Mouse (Mus musculus) heart, embryonic 11.5 days (tissue): ENCODE measurements around the gene Trmt10a. TPM values are rescaled to one million over a fixed set of nuclear protein-coding genes. Genes with fewer than 3 reads are reported as not detected.

Experiments
- ATAC-seq: fragments of 200-750 bp; cut with Nextera tagmentation; replicated peaks from 2 replicates; pipeline ENCODE4 v1.8.0; 2017; ENCODE audit warnings: moderate library complexity; ENCODE audit not compliant: insufficient number of reproducible peaks, low FRiP score, low TSS enrichment
- H3K27ac ChIP-seq: fragments of 300-500 bp; sonication (generic); 2 replicates; pipeline ENCODE4 v1.5.1; 2014; ENCODE audit warnings: mild to moderate bottlenecking, low read depth, low read length
- H3K27me3 ChIP-seq: fragments of 300-500 bp; sonication (generic); 2 replicates; pipeline ENCODE4 v1.6.1; 2014; ENCODE audit warnings: mild to moderate bottlenecking, low read length, mixed read lengths; ENCODE audit not compliant: control insufficient read depth, insufficient read depth
- H3K36me3 ChIP-seq: fragments of 300-500 bp; sonication (generic); 2 replicates; pipeline ENCODE4 v1.6.1; 2014; ENCODE audit warnings: mild to moderate bottlenecking, low read length, moderate library complexity, mixed read lengths; ENCODE audit not compliant: control insufficient read depth, insufficient read depth
- H3K4me1 ChIP-seq: fragments of 300-500 bp; sonication (generic); 2 replicates; pipeline ENCODE4 v1.6.1; 2014; ENCODE audit warnings: low read length; ENCODE audit not compliant: control insufficient read depth, insufficient read depth
- H3K4me2 ChIP-seq: fragments of 300-500 bp; sonication (generic); 2 replicates; pipeline ENCODE4 v1.6.1; 2014; ENCODE audit warnings: mild to moderate bottlenecking, moderate library complexity
- H3K4me3 ChIP-seq: fragments of 300-500 bp; sonication (generic); 2 replicates; pipeline ENCODE4 v1.5.1; 2014; ENCODE audit warnings: low read depth, low read length
- H3K9ac ChIP-seq: fragments of 300-500 bp; sonication (generic); 2 replicates; pipeline ENCODE4 v1.6.1; 2014; ENCODE audit warnings: mild to moderate bottlenecking, low read depth, low read length, moderate library complexity
- H3K9me3 ChIP-seq: fragments of 300-500 bp; sonication (generic); replicated peaks from 2 replicates; pipeline ENCODE4 v1.6.1; 2016; ENCODE audit warnings: low read length; ENCODE audit not compliant: control insufficient read depth
- WGBS: fragments of 180-500 bp; shearing (Covaris S2); extraction: QIAGEN DNeasy Blood & Tissue Kit; methylation state at CpG from one replicate; pipeline ENCODE4 v1.1.7; 2014; ENCODE audit not compliant: insufficient replicate concordance; 5-methylcytosine and 5-hydroxymethylcytosine counted together
- polyA plus RNA-seq: library from polyadenylated mRNA; unstranded; fragments of >200 nt; fragmentation: Nextera tagmentation; extraction: Ambion mirVana; gene quantifications from 2 replicates; pipeline ENCODE4 v1.2.1, GENCODE M21; 2014

Trmt10a gene
- polyA plus RNA-seq, 1 experiment from 2014 or later, result 10.8 TPM

DNA sequence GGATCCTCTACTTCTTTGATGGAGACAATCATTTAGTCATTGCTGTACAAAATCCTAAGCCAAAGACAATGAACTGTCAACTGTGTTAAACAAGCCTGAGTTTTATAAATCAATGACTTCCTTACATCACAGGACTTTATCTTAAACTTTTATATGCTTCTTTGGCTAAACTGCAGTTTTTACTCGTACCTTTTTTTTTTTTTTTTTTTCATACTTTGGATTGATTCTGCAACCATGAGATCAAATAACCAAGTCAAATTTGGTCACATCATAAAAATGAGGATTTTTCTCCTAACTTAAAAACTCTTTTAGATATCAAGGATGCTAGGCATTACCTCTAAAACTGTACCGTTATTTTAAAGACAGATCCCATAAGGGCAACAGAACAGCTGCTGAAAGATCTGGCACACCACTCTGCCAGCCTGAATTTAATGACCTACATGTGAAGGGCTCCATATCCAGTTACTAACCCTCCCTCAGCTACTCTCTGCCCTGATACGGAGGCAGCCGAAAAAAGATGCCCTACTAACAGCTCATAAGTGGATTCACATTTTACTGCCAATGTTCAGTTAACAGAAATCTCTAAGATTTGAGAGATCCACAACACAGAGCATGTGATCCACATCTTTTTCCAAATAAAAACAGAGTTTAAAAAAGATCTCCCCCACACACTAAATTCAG is 1.1 kb upstream of the Trmt10a start:
- no peak for ATAC-seq
- Histone ChIP-seq H3K27ac (0 out of 2 replicates have a peak overlapping the region, but pooled peaks have one; percentile 46), H3K4me1 (no peaks in the 10 kb centered on the region), H3K9me3 (no peaks in the 10 kb centered on the region), H3K36me3 (no peaks in the 10 kb centered on the region), H3K9ac (no peak overlapping the region; the same call in 1 of the 2 replicates), H3K4me2 (peak overlapping the region; percentile 46), H3K4me3 (no peak overlapping the region), H3K27me3 (no peaks in the 10 kb centered on the region)
- 69% methylated on average over 4 of the region's 4 CpGs for WGBS

DNA sequence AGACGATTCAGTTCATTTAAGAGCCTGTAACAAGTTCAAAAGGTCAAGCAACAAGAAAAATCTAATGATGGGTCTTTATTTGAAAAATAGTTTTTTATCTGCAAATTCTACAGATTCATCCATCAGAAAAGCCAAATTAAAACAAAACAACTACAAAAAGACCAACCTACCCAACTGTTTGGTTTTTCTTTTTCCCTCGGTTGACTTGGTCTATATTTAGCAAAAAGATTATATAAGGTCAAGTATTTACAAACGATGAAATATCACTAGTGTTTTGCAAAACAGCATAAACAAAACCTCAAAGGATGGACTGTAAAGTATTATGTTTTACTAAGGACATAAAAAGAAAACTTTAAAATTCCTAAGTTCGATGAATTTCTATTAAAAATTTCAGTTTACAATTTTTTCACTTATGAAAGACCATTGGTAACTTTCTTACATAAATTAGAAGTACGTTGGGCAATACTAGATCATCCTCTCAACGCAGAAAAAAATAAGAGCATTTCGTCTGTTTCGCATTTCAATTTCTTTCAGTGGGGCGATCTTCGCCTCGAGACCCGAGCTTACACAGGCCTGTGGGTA is 424 bp upstream of the Trmt10a start:
- no peak for ATAC-seq
- Histone ChIP-seq H3K27ac (peak overlapping the region; percentile 100), H3K9me3 (no peaks in the 10 kb centered on the region), H3K4me1 (no peaks in the 10 kb centered on the region), H3K27me3 (no peaks in the 10 kb centered on the region), H3K9ac (peak overlapping the region; percentile 93), H3K4me2 (peak overlapping the region; percentile 83), H3K36me3 (no peaks in the 10 kb centered on the region), H3K4me3 (peak overlapping the region; percentile 74)
- WGBS, result 6% methylated on average over 12 of the region's 12 CpGs

DNA sequence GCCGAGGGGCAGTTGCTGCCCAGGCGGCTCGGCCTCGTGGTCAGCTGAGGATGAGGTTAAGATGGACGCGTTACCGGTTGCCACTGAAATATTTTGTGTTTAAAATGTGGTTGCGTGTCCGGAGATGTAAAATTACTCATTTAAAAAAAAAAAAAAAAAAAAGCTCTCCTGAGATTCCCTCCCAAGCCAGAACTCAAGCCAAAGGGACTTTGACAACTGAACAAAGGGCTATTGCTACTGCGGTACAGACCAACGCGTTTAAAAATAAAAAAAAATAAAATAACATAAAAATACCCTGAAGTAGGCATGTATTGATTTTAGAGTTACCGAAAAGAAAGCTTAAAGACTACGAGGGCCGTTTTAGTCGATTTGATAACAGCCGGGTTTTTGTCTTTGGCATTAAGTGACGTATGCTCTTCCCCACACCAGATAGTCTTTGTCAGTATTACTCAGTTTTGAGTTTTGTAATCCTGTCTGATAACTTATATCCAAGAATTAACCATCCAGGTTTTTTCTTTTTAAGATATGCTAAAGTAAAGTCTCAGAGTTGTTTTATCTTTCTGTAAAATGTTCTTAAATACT is 903 bp downstream of the Trmt10a start:
- H3K4me3 ChIP-seq, result peak overlapping the region; percentile 74
- no peaks in the 10 kb centered on the region for H3K4me1 ChIP-seq
- no peak for ATAC-seq
- under 1% methylated on average over 18 of the region's 18 CpGs for WGBS
- H3K27me3 ChIP-seq, result no peaks in the 10 kb centered on the region
- H3K9ac ChIP-seq, result peak overlapping the region; percentile 93
- no peaks in the 10 kb centered on the region for H3K9me3 ChIP-seq
- peak overlapping the region; percentile 83 for H3K4me2 ChIP-seq
- H3K36me3 ChIP-seq, result peaks cover 3% of the 10 kb centered on the region; the same call in 1 of the 2 replicates
- H3K27ac ChIP-seq, result peak overlapping the region; percentile 100

DNA sequence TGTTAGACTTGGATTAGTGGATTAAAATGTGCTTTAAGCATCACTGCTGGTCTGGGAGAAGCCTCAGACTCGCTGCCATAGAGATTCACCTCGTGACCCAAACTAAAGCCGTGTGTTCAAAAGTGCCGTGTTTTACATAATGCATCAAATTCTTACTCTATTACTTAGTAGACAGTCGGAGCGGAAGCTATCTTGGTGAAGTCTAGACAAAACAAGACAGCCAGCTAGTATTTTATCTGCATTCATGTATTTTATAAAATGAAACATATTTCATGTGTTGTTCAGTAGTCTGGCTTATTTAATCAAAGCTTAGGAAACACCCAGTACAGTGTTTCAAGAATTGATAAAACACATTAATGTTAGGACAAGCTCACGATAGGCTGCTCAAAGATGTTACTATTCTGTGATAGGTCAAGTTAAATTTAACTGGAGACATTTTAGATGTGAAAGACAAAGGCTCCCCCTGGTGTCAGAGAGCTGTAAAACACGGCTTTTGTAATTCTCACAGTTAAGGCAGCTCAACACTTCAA is 1.5 kb downstream of the Trmt10a start, which contains the start of gene Mttp:
TSS of gene Mttp (minus strand) at position 327 of the 530 bp plus-strand sequence.
- WGBS, result 6% methylated on average over 8 of the region's 8 CpGs
- no peak for ATAC-seq
- Histone ChIP-seq H3K27me3 (no peaks in the 10 kb centered on the region), H3K9ac (peak within 1 kb of the TSS; percentile 93), H3K27ac (peak within 1 kb of the TSS; percentile 100), H3K4me1 (no peaks in the 10 kb centered on the region), H3K4me2 (peak within 1 kb of the TSS; percentile 83), H3K4me3 (peak within 1 kb of the TSS; percentile 74), H3K36me3 (peaks cover 3% of the 10 kb centered on the region; the same call in 1 of the 2 replicates), H3K9me3 (no peaks in the 10 kb centered on the region)

DNA sequence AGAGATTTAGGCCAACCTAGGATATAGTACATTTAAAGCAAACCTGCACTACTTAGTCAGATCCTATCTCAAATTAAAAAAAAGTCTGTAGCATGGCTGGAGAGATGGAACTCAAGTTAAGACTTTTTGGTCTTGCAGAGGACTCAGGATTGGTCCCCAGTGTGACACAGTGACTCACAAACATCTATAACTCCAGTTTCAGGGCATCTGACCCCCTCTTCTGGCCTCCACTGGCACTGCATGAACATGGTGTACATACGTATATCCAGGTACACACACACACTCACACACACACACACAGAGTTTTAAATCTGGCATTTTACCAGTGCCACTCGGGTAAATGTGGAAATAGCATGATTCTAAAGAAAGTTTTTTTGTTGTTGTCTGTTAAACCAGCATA is 5.6 kb downstream of the Trmt10a start:
- H3K4me3 ChIP-seq, result no peak overlapping the region
- H3K36me3 ChIP-seq, result peaks cover 15% of the 10 kb centered on the region
- H3K9ac ChIP-seq, result no peak overlapping the region
- no peaks in the 10 kb centered on the region for H3K27me3 ChIP-seq
- H3K9me3 ChIP-seq, result no peaks in the 10 kb centered on the region
- 88% methylated on average over 2 of the region's 2 CpGs for WGBS
- no peaks in the 10 kb centered on the region for H3K4me1 ChIP-seq
- no peak overlapping the region for H3K4me2 ChIP-seq
- no peak for ATAC-seq
- no peak overlapping the region for H3K27ac ChIP-seq

DNA sequence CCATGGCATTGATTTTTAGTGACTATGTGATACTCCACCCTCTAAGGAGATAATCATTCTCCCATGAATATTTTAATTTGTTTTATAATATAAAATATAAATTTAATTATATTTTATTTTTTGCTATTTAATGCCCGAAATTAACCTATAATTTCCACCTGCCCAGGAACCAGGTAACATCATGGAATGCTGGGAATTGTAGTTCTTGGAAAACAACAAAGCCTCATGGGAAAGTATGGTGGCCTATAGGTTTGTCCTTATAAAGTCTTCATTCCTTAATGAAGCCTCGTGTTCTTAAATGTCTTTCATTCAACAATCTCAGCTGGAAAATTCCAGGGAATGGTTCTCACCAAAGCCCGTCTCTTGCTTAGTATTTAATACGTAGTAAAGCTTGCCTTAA is 11.8 kb downstream of the Trmt10a start:
- no peak overlapping the region for H3K4me2 ChIP-seq
- H3K36me3 ChIP-seq, result peaks cover 12% of the 10 kb centered on the region; the same call in 1 of the 2 replicates
- no peak overlapping the region for H3K4me3 ChIP-seq
- WGBS, result 81% methylated on average over 4 of the region's 4 CpGs
- H3K27ac ChIP-seq, result no peak overlapping the region
- ATAC-seq, result no peak
- H3K4me1 ChIP-seq, result no peaks in the 10 kb centered on the region
- H3K9ac ChIP-seq, result no peak overlapping the region
- H3K27me3 ChIP-seq, result no peaks in the 10 kb centered on the region
- no peaks in the 10 kb centered on the region for H3K9me3 ChIP-seq

DNA sequence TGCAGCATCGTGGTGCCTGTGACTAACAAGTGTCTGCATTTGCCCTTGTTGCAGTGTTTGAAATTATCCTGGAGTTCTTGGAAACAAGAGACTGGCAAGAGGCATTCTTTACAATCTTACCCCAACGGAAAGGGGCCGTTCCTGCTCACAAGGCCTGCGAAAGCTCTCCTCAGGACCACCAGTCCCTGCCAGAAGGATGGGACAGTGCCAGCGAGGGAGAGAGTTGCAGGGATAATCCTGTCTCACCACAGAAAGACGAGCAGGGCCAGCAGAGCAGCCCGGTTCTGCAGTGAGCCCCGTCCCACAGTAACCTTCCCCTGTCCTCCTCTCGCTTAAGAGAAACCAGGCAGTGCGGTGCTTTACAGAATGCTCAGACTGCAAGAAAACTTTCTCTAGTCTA is 13.4 kb downstream of the Trmt10a start:
- no peaks in the 10 kb centered on the region for H3K4me1 ChIP-seq
- 75% methylated on average over 10 of the region's 10 CpGs for WGBS
- H3K4me2 ChIP-seq, result no peak overlapping the region
- no peak overlapping the region for H3K9ac ChIP-seq
- ATAC-seq, result no peak
- H3K36me3 ChIP-seq, result 0 out of 2 replicates have a peak, but pooled peaks cover 9% of the 10 kb centered on the region
- H3K9me3 ChIP-seq, result no peaks in the 10 kb centered on the region
- no peak overlapping the region for H3K27ac ChIP-seq
- no peak overlapping the region for H3K4me3 ChIP-seq
- no peaks in the 10 kb centered on the region for H3K27me3 ChIP-seq

DNA sequence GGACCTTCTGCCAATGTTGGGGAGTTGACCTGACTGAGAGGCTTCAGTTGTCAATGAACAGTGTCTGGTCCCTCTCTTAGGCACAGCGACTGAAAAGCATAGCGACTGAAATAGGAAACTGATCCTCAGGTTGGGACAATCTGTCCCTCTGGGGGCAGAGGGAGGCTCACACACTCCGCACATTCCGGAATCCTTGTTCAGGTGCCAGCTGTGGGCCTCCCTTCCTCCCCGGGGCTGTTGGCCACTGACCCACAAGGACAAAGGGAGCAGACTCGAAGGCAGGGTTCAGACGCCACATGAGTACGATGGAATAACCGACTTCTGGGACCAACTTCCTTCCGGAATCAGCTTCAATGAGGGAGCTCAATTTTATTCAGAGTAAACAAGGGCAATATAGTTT is 18.4 kb downstream of the Trmt10a start:
- WGBS, result 83% methylated on average over 10 of the region's 10 CpGs
- ATAC-seq, result no peak
- Histone ChIP-seq H3K9ac (no peak overlapping the region), H3K9me3 (no peaks in the 10 kb centered on the region), H3K4me1 (no peaks in the 10 kb centered on the region), H3K4me2 (no peak overlapping the region), H3K27ac (no peak overlapping the region), H3K27me3 (no peaks in the 10 kb centered on the region), H3K4me3 (no peak overlapping the region), H3K36me3 (no peaks in the 10 kb centered on the region)
